Mouse (Mus musculus) ovary, adult 10 weeks (tissue): Measurements from ENCODE around the gene Gm45213. TPM values are rescaled to one million over a fixed set of nuclear protein-coding genes. Genes with fewer than 3 reads are reported as not detected.

Experiments
- polyA plus RNA-seq: library from polyadenylated mRNA; stranded (reverse); fragments of 350-450 nt; fragmentation: Illumina TruSeq; extraction: RNeasy Lipid Tissue Mini Kit (QIAGEN cat#74804); gene quantifications from one replicate; pipeline ENCODE4 v1.2.3, GENCODE M21; 2014

The Gm45213 gene
- polyA plus RNA-seq = not detected

DNA sequence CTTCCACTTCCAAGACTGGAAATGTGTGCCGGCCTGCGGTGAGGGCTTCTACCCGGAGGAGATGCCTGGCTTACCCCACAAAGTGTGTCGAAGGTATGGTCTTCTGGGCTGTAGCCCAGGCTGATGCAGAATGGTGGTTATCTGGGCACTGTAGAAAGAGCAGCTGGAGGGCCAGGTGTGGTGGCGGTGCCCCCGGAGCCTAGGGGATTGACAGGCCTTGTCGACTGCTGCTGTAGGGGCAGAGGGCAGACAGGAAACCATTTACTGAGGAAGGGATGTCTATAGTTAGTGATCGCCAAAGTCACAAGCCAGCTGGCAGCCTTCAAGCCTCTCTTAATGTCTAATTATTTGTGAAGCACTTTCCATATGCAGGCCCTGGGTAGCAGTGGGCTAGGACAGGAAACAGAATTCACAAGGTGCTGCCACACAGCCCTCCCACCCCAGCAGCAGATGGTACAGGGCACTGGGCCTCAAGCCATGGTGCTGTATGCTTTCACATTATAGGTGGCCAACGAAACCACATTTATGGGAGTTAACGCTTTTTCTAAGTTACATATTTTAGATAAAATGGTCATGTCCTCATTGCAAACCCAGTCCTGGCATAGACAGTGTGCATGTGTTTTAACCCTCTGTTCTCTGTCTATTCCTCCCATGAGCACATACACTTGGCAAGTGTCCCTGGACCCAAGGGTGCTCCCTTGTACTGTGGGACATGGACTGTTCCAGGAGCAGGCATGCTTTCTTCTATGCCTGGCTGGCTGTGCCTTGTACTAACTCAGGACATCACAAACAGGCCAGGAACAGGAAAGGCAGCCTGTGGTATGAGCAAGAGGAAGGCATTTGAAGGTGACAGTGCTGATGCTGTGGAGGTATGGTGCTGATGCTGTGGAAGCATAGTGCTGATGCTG is at the start of gene Gm45213:
Gene Gm45213, plus strand, starts transcription at position 51 of the 908 bp plus-strand sequence.

DNA sequence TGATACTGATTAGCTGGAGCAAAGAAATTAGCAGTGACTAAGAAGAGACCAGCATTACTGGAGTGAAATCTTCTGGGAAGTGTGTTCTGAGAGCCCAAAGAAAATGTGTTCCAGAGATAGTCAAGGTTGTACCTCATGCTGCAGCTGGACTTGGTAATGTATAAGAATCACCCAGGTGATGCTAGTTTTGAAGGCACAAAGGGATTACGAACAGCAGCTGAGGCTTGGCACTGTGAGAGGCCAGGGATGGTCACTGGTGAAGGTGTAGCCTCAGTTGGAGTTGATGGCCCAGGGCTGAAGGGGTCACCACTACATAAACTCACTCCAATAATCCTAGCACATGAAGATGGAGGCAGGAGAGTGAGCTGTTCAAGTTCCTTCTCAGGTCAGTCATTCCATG is 15.3 kb downstream of the Gm45213 start, which contains the start of gene Snrpa1:
Gene Snrpa1, plus strand, starts transcription at position 301 of the 400 bp plus-strand sequence.

DNA sequence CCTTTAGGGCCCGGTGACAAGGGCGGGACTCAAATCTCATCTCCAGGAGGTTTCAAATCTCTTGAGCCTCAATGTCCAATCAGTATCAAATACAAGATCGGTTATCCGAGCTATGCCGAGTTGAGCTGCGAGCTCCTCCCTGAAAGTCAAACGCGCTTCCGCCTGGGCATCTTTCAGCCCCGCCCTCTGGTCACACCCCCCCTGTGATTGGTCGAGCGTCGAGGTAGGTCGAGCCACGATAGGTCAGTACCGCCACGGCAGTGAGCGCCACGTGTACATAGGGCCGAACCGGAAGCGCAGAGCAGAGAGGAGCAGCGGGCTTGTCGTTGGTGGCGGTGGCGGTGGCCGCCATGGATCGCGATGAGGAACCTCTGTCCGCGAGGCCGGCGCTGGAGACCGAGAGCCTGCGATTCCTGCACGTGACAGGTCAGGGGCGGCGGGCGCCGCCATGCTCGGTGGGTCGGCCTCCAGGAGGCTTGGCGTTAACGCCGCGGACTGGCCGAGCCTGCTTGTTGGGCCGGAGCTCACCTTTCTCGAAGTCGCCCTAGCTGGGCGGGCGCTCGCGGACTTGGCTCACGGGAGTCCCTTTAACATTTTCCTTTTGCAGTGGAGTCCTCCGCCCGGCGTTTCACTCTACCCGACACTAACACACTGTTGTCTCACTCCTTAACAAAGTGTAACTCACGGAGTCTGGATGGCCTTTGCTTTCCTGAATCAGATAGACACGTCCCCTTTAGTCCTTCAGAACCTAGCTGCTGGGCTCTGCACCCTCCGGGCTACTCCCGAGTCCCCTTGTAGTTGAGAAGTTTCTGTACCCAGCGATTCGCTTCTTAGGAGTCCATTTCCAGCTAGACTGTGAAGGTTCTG is 36.2 kb downstream of the Gm45213 start, which contains the start of gene Selenos:
Gene Selenos, plus strand, starts transcription at position 286 of the 867 bp plus-strand sequence.

DNA sequence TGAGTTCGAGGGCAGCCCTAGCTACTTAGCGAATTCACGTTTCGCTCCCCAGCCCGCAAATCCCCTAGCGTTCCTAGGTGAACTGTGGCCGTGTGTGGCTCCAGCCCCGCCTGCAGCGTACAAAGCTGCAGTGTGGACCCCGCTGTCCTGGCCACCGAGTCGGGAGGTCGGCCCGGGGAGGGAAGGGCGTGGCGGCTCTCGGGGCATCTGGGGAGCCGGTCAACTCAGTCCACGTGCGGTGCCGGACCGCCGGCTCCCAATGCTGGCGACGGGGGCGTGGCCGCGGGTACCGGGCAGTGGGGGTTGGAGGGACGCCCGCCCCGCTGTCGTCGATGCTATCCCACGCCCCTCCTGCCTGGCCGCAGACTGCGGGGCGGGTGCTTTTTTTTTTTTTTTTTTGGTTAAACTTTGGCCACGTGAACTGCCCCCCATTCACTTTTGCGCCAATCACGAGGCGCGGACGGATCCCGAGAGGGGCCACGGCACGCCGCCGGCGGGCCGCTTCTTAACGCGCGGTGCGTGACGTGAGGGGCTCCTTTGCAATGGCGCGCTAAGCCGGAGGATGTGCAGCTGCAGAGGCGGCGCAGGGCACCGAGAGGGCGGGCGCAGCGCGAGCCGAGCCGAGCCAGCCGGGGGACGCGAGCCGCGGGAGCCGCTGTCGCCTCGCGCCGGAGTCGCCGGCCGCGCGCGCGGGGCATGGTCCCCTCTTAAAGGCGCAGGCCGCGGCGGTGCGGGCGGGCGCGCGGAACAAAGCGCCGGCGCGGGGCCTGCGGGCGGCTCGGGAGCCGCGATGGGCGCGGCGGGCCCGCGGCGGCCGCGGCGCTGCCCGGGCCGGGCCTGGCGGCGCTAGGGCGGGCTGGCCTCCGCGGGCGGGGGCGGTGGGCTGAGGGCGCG is 65.8 kb downstream of the Gm45213 start, which contains the start of gene Chsy1:
Gene Chsy1, plus strand, starts transcription at position 555 of the 894 bp plus-strand sequence.

Other genes starting within 250 kb of the Gm45213 start
- gene Pcsk6, start 181.9 kb upstream of the Gm45213 start, polyA plus RNA-seq = 9.1 TPM
- gene Snrpa1, start 15.4 kb downstream of the Gm45213 start, polyA plus RNA-seq = 58.0 TPM
- 116 TPM for gene Selenos, start 36.0 kb downstream of the Gm45213 start, polyA plus RNA-seq
- 58.6 TPM for gene Chsy1, start 65.9 kb downstream of the Gm45213 start, polyA plus RNA-seq